Mouse (Mus musculus) cortical plate, adult 2 months (tissue): ENCODE measurements around the gene Nanp.

Source experiments
- CTCF ChIP-seq: fragments of 200-500 bp; IDR thresholded peaks from 2 replicates; pipeline ENCODE4 v1.5.1; 2011; ENCODE audit warnings: mild to moderate bottlenecking, control low read depth, low read length; ENCODE audit not compliant: insufficient read depth; ENCODE audit errors: extremely low read depth
- POLR2A ChIP-seq: fragments of 200-500 bp; IDR thresholded peaks from 2 replicates; pipeline ENCODE4 v1.6.1; 2011; ENCODE audit warnings: mild to moderate bottlenecking, low read length, control low read depth; ENCODE audit not compliant: insufficient read depth; ENCODE audit errors: extremely low read depth

DNA sequence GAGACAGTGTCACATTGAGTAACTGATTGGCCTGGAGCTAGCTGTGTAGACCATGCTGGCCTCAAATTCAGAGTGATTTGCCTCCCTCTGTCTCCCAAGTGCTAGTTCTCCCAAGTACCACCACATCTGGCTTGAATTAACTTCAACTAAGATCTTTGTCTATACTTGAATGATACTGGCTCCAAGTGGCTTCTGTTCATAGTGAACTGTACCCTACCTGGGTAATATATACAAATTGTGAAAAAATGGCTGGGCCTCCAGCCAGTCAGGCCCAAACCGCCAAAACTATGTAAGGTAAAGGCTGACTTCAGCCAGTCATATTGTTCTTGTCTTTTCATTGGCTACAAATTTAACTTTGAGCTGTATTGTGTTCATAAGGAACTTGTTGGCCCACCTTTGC lies 1.2 kb upstream of the Nanp start:
- no peak for TF ChIP-seq POLR2A
- TF ChIP-seq CTCF, result no peak
